Mouse (Mus musculus) midbrain, embryonic 14.5 days (tissue): ENCODE results near the gene Kcnma1. TPM values are rescaled to one million over a fixed set of nuclear protein-coding genes. Genes with fewer than 3 reads are reported as not detected.
A peak's percentile ranks its signal among the peaks of the same experiment; 100 is the strongest.

Experiments used
- ATAC-seq: fragments of 200-750 bp; cut with Nextera tagmentation; 2 replicates; pipeline ENCODE4 v1.8.0; 2017; ENCODE audit warnings: moderate number of reproducible peaks, moderate library complexity; ENCODE audit not compliant: low FRiP score, low TSS enrichment
- DNase-seq: peaks from one replicate; pipeline ENCODE4 v3.0.0-alpha.2; 2015
- H3K27ac ChIP-seq: fragments of 300-500 bp; sonication (generic); replicated peaks from 2 replicates; pipeline ENCODE4 v1.5.1; 2014; ENCODE audit warnings: mild to moderate bottlenecking, low read depth, low read length, moderate library complexity
- H3K27me3 ChIP-seq: fragments of 300-500 bp; sonication (generic); 2 replicates; pipeline ENCODE4 v1.6.1; 2014; ENCODE audit warnings: low read length, control low read depth, mixed read lengths; ENCODE audit not compliant: control insufficient read depth, insufficient read depth
- H3K36me3 ChIP-seq: fragments of 300-500 bp; sonication (generic); 2 replicates; pipeline ENCODE4 v1.6.1; 2014; ENCODE audit warnings: low read length, control low read depth; ENCODE audit not compliant: control insufficient read depth, insufficient read depth
- H3K4me1 ChIP-seq: fragments of 300-500 bp; sonication (generic); 2 replicates; pipeline ENCODE4 v1.6.1; 2014; ENCODE audit warnings: mild to moderate bottlenecking, antibody characterized with exemption, low read length, control low read depth; ENCODE audit not compliant: control insufficient read depth, insufficient read depth
- H3K4me2 ChIP-seq: fragments of 300-500 bp; sonication (generic); 2 replicates; pipeline ENCODE4 v1.6.1; 2014; ENCODE audit warnings: mild to moderate bottlenecking, low read length, moderate library complexity
- H3K4me3 ChIP-seq: fragments of 300-500 bp; sonication (generic); replicated peaks from 2 replicates; pipeline ENCODE4 v1.5.1; 2014; ENCODE audit warnings: low read depth, low read length
- H3K9ac ChIP-seq: fragments of 300-500 bp; sonication (generic); replicated peaks from 2 replicates; pipeline ENCODE4 v1.6.1; 2014; ENCODE audit warnings: mild to moderate bottlenecking, low read length, moderate library complexity
- H3K9me3 ChIP-seq: fragments of 300-500 bp; sonication (generic); 2 replicates; pipeline ENCODE4 v1.6.1; 2016; ENCODE audit warnings: low read length, control low read depth, mixed read lengths; ENCODE audit not compliant: control insufficient read depth
- WGBS: fragments of 180-500 bp; shearing (Covaris S2); extraction: QIAGEN DNeasy Blood & Tissue Kit; methylation state at CpG from one replicate; pipeline ENCODE4 v1.1.7; 2014; 5-methylcytosine and 5-hydroxymethylcytosine counted together
- polyA plus RNA-seq: library from polyadenylated mRNA; unstranded; fragments of >200 nt; fragmentation: Nextera tagmentation; extraction: Ambion mirVana; gene quantifications from 2 replicates; pipeline ENCODE4 v1.2.1, GENCODE M21; 2014

Gene Kcnma1
- polyA plus RNA-seq, 1 experiment from 2014 or later, result 17.8 TPM

GRCm38 (mm10) chr14:23575951-23576350 lies 438.3 kb downstream of the Kcnma1 start:
- ATAC-seq (no peak), DNase-seq (peak; percentile 77)
- no peaks in the 10 kb centered on the region for H3K36me3 ChIP-seq
- 0% methylated on average over 2 of the region's 2 CpGs for WGBS
- H3K4me3 ChIP-seq, result no peak overlapping the region
- H3K27me3 ChIP-seq, result no peaks in the 10 kb centered on the region
- H3K9ac ChIP-seq, result no peak overlapping the region
- 0 out of 2 replicates have a peak, but pooled peaks cover 3% of the 10 kb centered on the region for H3K4me1 ChIP-seq
- no peak overlapping the region for H3K4me2 ChIP-seq
- no peak overlapping the region for H3K27ac ChIP-seq
- H3K9me3 ChIP-seq, result no peaks in the 10 kb centered on the region

- Histone ChIP-seq H3K27me3 (no peaks in the 10 kb centered on the region), H3K4me1 (0 out of 2 replicates have a peak, but pooled peaks cover 3% of the 10 kb centered on the region), H3K4me2 (no peak overlapping the region), H3K27ac (no peak overlapping the region), H3K4me3 (no peak overlapping the region), H3K9me3 (no peaks in the 10 kb centered on the region), H3K36me3 (no peaks in the 10 kb centered on the region), H3K9ac (no peak overlapping the region)
- WGBS, result 80% methylated on average over 4 of the region's 4 CpGs
- DNase-seq, result no peak
- ATAC-seq, result no peak
Observed at GRCm38 (mm10) chr14:23574136-23574535, 440.2 kb downstream of the Kcnma1 start.

GRCm38 (mm10) chr14:23573385-23573784 lies 440.9 kb downstream of the Kcnma1 start:
- WGBS, result 59% methylated on average over 3 of the region's 3 CpGs
- DNase-seq, result no peak
- Histone ChIP-seq H3K36me3 (no peaks in the 10 kb centered on the region), H3K27me3 (no peaks in the 10 kb centered on the region), H3K4me1 (0 out of 2 replicates have a peak, but pooled peaks cover 3% of the 10 kb centered on the region), H3K4me2 (no peak overlapping the region), H3K27ac (no peak overlapping the region), H3K9me3 (no peaks in the 10 kb centered on the region), H3K4me3 (no peak overlapping the region), H3K9ac (no peak overlapping the region)
- no peak for ATAC-seq

DNA sequence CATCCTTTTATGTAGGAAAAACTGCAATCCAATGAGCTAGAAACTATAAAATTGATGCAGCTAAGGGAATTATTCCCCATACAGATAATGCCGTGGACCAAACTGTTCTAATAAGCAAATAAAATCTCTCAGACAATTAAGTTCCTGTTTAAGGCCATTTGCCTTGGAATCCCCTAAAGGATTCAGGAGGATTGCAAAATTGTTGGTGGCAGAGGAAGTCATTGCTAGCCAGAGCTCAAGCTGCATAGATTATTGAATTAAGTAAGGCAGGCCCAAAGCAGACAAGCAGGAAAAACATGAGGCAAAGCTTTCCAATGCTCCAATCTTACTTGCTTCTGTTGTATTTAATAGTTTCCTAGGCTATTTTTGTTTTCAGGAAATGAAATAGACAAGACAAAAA lies 441.5 kb downstream of the Kcnma1 start:
- ATAC-seq, result no peak
- H3K27ac ChIP-seq, result no peak overlapping the region

GRCm38 (mm10) chr14:23570251-23570650 lies 444.0 kb downstream of the Kcnma1 start:
- DNase-seq (no peak), ATAC-seq (no peak)
- no peaks in the 10 kb centered on the region for H3K36me3 ChIP-seq
- H3K9ac ChIP-seq, result no peak overlapping the region
- whole genome bisulfite sequencing, result 64% methylated on average over 1 of the region's 1 CpGs
- H3K4me2 ChIP-seq, result no peak overlapping the region
- no peak overlapping the region for H3K27ac ChIP-seq
- H3K27me3 ChIP-seq, result no peaks in the 10 kb centered on the region
- no peak overlapping the region for H3K4me3 ChIP-seq
- H3K4me1 ChIP-seq, result 0 out of 2 replicates have a peak, but pooled peaks cover 3% of the 10 kb centered on the region
- H3K9me3 ChIP-seq, result no peaks in the 10 kb centered on the region

More for the DNA sequence above, 441.5 kb downstream of the Kcnma1 start:
- H3K36me3 ChIP-seq, result no peaks in the 10 kb centered on the region
- no peak overlapping the region for H3K4me3 ChIP-seq
- no peak overlapping the region for H3K4me2 ChIP-seq
- H3K9ac ChIP-seq, result no peak overlapping the region
- 35% methylated on average over 1 of the region's 1 CpGs for WGBS
- H3K9me3 ChIP-seq, result no peaks in the 10 kb centered on the region
- H3K27me3 ChIP-seq, result no peaks in the 10 kb centered on the region
- 0 out of 2 replicates have a peak, but pooled peaks cover 3% of the 10 kb centered on the region for H3K4me1 ChIP-seq
- DNase-seq, result no peak

GRCm38 (mm10) chr14:23565931-23566330 lies 448.4 kb downstream of the Kcnma1 start:
- no peak for DNase-seq
- no peak overlapping the region for H3K4me3 ChIP-seq
- no peak overlapping the region for H3K9ac ChIP-seq
- H3K27ac ChIP-seq, result no peak overlapping the region
- H3K4me2 ChIP-seq, result no peak overlapping the region
- no peaks in the 10 kb centered on the region for H3K27me3 ChIP-seq
- H3K36me3 ChIP-seq, result no peaks in the 10 kb centered on the region
- H3K4me1 ChIP-seq, result no peaks in the 10 kb centered on the region
- H3K9me3 ChIP-seq, result no peaks in the 10 kb centered on the region
- 81% methylated on average over 3 of the region's 3 CpGs for WGBS
- ATAC-seq, result no peak

GRCm38 (mm10) chr14:23564474-23564873 lies 449.8 kb downstream of the Kcnma1 start:
- no peak for DNase-seq
- H3K4me2 ChIP-seq, result no peak overlapping the region
- no peaks in the 10 kb centered on the region for H3K9me3 ChIP-seq
- 43% methylated on average over 7 of the region's 7 CpGs for WGBS
- H3K27me3 ChIP-seq, result no peaks in the 10 kb centered on the region
- H3K27ac ChIP-seq, result no peak overlapping the region
- no peak overlapping the region for H3K9ac ChIP-seq
- H3K36me3 ChIP-seq, result no peaks in the 10 kb centered on the region
- no peak overlapping the region for H3K4me3 ChIP-seq
- H3K4me1 ChIP-seq, result no peaks in the 10 kb centered on the region
- ATAC-seq, result no peak

GRCm38 (mm10) chr14:23563180-23563579 lies 451.1 kb downstream of the Kcnma1 start:
- WGBS, result 62% methylated on average over 2 of the region's 2 CpGs
- Histone ChIP-seq H3K27me3 (no peaks in the 10 kb centered on the region), H3K4me2 (no peak overlapping the region), H3K9me3 (no peaks in the 10 kb centered on the region), H3K4me1 (no peaks in the 10 kb centered on the region), H3K36me3 (no peaks in the 10 kb centered on the region), H3K4me3 (no peak overlapping the region), H3K27ac (no peak overlapping the region), H3K9ac (no peak overlapping the region)
- ATAC-seq, result no peak
- DNase-seq, result no peak

GRCm38 (mm10) chr14:23555647-23556046 lies 458.6 kb downstream of the Kcnma1 start:
- Histone ChIP-seq H3K4me3 (no peak overlapping the region), H3K9ac (no peak overlapping the region), H3K36me3 (no peaks in the 10 kb centered on the region), H3K4me1 (0 out of 2 replicates have a peak, but pooled peaks cover 5% of the 10 kb centered on the region), H3K9me3 (no peaks in the 10 kb centered on the region), H3K4me2 (no peak overlapping the region), H3K27ac (no peak overlapping the region), H3K27me3 (no peaks in the 10 kb centered on the region)
- ATAC-seq (no peak), DNase-seq (no peak)
- 80% methylated on average over 2 of the region's 2 CpGs for WGBS
